Mouse (Mus musculus) adipocyte (in vitro differentiated cells): ENCODE measurements around the gene Ctnnb1.

Experiments
- DNase-seq: peaks from one replicate; pipeline ENCODE4 v3.0.0-alpha.2; 2016; ENCODE audit warnings: low spot score

The Ctnnb1 gene

GRCm38 (mm10) chr9:121000641-121001320 lies 71.8 kb downstream of the Ctnnb1 start:
- peak; percentile 3 for DNase-seq

GRCm38 (mm10) chr9:121001681-121002540 lies 72.9 kb downstream of the Ctnnb1 start:
- DNase-seq = peak; percentile 13

GRCm38 (mm10) chr9:121005961-121006360 lies 76.9 kb downstream of the Ctnnb1 start:
- DNase-seq = no peak
